Mouse (Mus musculus): ENCODE measurements around the gene Tenm4.

DNA sequence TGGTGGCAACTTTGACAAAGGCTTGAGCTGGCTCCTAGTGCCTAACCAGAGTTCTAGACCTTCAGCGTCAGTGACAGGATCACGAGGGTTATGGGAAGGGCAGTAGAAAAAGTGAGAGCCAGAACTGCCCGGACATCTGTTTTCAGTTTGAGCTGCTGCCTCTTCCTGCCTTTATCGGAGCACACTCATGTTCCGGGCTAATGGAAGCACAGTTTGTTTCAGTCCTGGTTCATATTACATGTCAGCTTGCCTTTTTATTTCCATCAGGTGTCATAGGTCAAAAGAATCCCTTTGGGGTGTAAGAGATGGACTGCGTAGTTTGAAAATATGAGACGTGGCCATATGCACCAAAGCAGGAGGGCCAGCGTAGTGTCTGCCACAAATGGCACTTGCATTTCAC, 578.7 kb downstream of the Tenm4 start:
- TF ChIP-seq CTCF (IDR thresholded peaks at IDR 0.05; ENCODE audit: extremely low read depth, insufficient read length, insufficient replicate concordance, low read depth, low read length) (no peak), POLR2A (IDR thresholded peaks at IDR 0.05; ENCODE audit: low read depth, low read length) (no peak)
